Mouse (Mus musculus) induced T-regulatory cell, adult 2 months (primary cell): ENCODE data around the gene Hmx3.

Experiments
- DNase-seq: peaks from one replicate; pipeline ENCODE4 v3.0.0-alpha.2; 2012; ENCODE audit warnings: low read depth

Hmx3 gene

DNA sequence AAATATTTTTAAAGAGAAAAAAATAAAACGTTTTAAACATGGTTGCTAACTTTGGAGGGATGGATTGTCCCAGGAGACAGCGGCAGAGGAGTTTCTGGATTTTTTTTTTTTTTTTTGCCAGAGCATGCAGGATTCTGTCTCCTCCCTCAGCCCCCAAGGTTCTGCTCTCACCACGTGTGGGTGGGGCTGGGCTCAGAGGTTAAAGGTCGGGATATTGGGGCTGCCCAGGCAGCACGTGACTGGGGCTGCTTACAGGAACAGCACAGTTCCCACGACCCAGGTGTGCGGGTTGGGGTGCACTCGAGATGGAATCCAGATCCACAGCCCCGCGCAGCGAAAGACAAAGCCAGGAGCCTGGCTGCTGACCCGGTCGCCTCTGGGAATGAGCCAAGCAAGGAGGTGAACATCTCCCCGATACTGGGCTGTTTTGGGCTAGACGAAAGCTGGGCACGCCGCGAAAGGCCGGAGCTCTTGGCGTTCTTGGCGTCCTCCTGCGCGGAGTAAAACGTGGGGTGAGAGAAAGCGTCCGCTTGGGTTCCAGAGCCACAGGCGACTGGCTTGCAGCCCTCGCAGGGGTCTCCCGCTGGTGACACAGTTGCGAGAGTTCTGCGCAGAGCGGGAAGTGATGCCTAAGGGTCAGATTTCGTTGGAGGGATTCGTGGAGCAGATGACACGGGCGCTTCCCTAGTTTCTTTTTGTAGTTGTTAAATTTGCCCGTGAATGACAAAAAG lies 14.0 kb downstream of the Hmx3 start:
- DNase-seq = peak; percentile 49

DNA sequence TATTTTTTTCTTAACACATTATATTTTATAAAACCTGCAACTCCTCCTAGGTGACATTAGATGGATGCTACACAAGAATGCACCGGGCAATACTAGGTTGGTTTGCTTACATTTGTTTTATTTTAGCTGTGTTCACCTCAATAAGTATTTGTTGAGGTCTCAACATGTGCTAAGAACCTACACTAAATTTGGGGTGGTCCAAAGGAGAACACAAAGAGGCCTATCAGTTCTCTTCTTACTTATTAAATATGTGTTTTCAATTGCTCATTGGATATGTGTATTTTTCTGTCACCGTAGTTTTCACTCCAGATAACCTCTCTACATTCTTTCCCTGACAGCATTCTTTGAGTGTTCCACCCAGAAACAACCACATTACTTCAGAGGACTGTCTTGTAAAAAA lies 15.1 kb downstream of the Hmx3 start:
- peak; percentile 37 for DNase-seq

DNA sequence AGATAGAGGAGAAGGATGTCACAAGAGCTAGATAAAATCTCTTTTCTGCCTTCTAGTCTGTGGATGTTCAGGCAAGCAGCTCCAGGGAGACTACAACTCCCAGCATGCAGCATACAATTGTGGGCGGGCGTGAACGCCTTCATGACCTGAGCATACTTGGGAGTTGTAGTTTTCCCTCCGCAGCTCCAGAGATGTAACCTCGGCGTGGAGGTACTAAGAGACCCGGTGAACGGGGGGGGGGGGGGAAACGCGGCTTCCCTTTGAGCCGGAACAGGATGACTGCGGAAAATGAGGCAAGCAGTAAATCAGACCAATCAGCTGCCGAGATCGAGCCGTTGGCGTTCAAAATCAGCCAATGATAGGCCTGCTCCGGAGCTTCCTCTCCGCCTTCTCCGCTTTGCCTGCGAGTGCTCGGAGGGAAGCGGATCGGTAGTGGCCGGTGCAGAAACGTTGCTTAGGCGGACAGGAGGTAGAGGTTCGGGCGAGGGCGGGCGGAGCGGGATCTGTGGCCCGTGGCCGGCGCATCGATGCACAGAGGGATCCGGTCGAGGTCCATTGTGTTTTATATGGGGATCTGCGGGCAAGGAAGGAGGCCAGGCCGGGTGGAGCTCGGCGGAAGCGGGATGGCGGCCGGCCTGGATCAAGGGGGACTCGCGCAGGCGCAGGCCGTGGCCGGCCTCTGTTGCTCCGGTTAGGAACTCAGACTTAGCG lies 17.5 kb downstream of the Hmx3 start, which contains the start of gene Bub3:
Gene Bub3 (plus strand): TSS at position 237 of the 711 bp plus-strand sequence.
- DNase-seq = peak; percentile 96

DNA sequence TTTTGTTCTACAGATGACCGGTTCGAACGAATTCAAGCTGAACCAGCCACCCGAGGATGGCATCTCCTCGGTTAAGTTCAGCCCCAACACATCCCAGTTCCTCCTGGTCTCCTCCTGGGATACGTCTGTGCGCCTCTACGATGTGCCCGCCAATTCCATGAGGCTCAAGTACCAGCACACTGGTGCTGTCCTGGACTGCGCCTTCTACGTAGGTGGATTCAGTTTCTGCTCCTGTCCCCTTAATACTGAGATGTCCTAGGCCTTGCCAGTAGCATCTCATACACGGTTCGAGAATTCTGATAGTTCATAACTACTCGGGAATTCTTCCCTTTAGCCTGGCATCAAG lies 18.0 kb downstream of the Hmx3 start:
- no peak for DNase-seq

DNA sequence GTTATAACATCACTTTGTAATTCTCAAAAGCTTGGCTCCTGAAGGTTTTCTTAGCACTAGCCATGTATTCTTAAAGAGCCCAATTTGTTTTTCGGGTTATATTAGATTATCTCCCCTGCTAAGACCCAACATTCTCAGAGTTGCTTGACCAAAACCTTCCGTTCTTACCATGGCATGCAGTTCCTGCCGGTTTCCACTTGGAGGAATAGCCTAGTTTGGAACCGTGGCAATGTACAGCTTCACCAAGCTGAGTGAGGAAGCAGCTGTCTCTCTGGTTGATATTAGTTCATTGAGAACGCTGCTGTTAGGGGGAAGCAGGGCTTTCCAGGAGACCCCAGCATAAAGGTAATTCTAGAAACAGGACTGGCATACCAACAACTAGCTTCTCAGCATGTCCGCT lies 32.6 kb downstream of the Hmx3 start:
- no peak for DNase-seq

DNA sequence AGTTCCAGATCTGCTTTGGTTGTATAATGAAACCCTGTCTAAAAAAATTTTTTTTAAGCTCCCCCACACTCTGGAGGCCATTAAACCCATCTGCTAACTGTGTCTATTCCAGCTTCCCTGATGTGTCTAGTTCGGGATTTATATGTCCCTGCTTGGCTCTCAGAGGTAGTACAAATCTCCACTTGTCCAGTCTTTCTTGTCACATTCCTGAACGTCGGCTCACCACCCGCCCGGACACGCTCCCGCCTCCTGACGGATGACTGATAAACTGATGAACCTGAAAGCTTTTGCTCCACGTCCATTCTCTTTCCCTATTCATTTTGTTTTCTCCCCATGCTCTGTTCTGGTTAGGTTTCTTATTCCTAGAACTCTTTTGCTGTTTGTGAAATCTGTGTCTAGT lies 39.5 kb downstream of the Hmx3 start:
- no peak for DNase-seq

DNA sequence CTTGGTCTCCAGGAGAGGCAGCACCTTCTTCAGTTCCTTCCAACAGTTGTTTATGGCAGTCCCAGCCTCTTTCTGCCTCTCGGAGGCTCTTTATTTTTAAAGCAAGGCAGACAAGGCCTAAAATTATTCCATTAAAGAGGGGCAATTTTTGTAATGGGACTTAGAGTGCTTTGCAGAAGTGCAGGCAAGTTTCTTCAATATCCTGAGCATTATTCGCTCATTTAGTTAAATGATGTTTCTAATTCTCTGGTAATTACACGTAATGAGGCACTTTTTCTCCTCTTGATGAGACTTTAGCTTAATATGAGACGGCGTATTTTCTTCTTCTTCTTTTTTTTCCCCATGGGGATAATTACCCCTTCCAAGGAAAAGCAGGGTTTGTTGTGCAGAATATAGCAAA lies 42.9 kb downstream of the Hmx3 start:
- no peak for DNase-seq
